Mouse (Mus musculus) cerebellum, postnatal 14 days (tissue): Measurements from ENCODE around the gene Urah.
A peak's percentile ranks its signal among the peaks of the same experiment; 100 is the strongest.

Source experiments
- DNase-seq, 2 experiments: peaks; one replicate each; pipeline ENCODE4 v3.0.0; 2021; ENCODE audit warnings: mixed read lengths in 2 of 2

Urah gene

GRCm38 (mm10) chr7:140840750-140841735 is 6.2 kb downstream of the Urah start:
- DNase-seq = no peak

- DNase-seq = no peak
Measured at GRCm38 (mm10) chr7:140843806-140844205, 9.0 kb downstream of the Urah start.

GRCm38 (mm10) chr7:140844905-140845665 is 10.3 kb downstream of the Urah start, which contains the start of gene Scgb1c1:
Gene Scgb1c1 (plus strand): TSS chr7:140845547.
- peak; percentile 95 to 99 for DNase-seq

GRCm38 (mm10) chr7:140845683-140846082 is 10.9 kb downstream of the Urah start:
- DNase-seq = no peak

- no peak for DNase-seq
Measured at GRCm38 (mm10) chr7:140846676-140847075, 11.9 kb downstream of the Urah start.

- peak in 1 of 2 experiments; percentile 48 for DNase-seq
Measured at GRCm38 (mm10) chr7:140847755-140848580, 13.2 kb downstream of the Urah start, which contains the start of gene Odf3. Gene Odf3 (plus strand): TSS chr7:140847805.

- no peak for DNase-seq
Measured at GRCm38 (mm10) chr7:140848591-140848990, 13.8 kb downstream of the Urah start.

- no peak for DNase-seq
Measured at GRCm38 (mm10) chr7:140851916-140852315, 17.1 kb downstream of the Urah start.

GRCm38 (mm10) chr7:140853386-140853785 is 18.6 kb downstream of the Urah start:
- DNase-seq = no peak

- no peak for DNase-seq
Measured at GRCm38 (mm10) chr7:140854483-140854882, 19.7 kb downstream of the Urah start.

GRCm38 (mm10) chr7:140855181-140855580 is 20.4 kb downstream of the Urah start:
- DNase-seq = peak in 1 of 2 experiments; percentile 39

GRCm38 (mm10) chr7:140855860-140856784 is 21.3 kb downstream of the Urah start, which contains the start of gene Gm45785:
Gene Gm45785 (minus strand): TSS chr7:140856331.
- peak; percentile 84 to 85 for DNase-seq

- peak; percentile 89 to 91 for DNase-seq
Measured at GRCm38 (mm10) chr7:140856785-140857549, 22.1 kb downstream of the Urah start, which contains the start of gene Ric8a. Gene Ric8a (plus strand): TSS chr7:140856957.

- DNase-seq = peak; percentile 36 to 40
Measured at GRCm38 (mm10) chr7:140857550-140858505, 23.0 kb downstream of the Urah start, which contains the start of gene Bet1l. Gene Bet1l (minus strand): TSS chr7:140857577.

- no peak for DNase-seq
Measured at GRCm38 (mm10) chr7:140858746-140859145, 23.9 kb downstream of the Urah start.

- no peak for DNase-seq
Measured at GRCm38 (mm10) chr7:140859997-140860396, 25.2 kb downstream of the Urah start.

GRCm38 (mm10) chr7:140860728-140861127 is 25.9 kb downstream of the Urah start:
- peak in 1 of 2 experiments; percentile 32 for DNase-seq

GRCm38 (mm10) chr7:140864761-140865160 is 29.9 kb downstream of the Urah start:
- DNase-seq = no peak

- DNase-seq = no peak
Measured at GRCm38 (mm10) chr7:140874224-140874623, 39.4 kb downstream of the Urah start.
